Mouse (Mus musculus) layer of hippocampus, adult 2 months (tissue): ENCODE measurements around the gene Lrch1. TPM values are rescaled to one million over a fixed set of nuclear protein-coding genes. Genes with fewer than 3 reads are reported as not detected.

Experiments used
- DNase-seq, 2 experiments: peaks; one replicate each; pipeline ENCODE4 v3.0.0; 2022; ENCODE audit warnings: low spot score in 2 of 2
- H3K27ac ChIP-seq: fragments of 200-600 bp; 2 replicates; pipeline ENCODE4 v1.8.1; 2022
- H3K4me3 ChIP-seq: fragments of 200-600 bp; 2 replicates; pipeline ENCODE4 v1.8.1; 2022; ENCODE audit warnings: mild to moderate bottlenecking
- CTCF ChIP-seq: fragments of 200-600 bp; conservative IDR thresholded peaks from 2 replicates; pipeline ENCODE4 v1.8.1; 2022; ENCODE audit warnings: antibody characterized with exemption, mild to moderate bottlenecking, moderate library complexity
- total RNA-seq, 2 experiments: library from RNA; stranded (reverse); gene quantifications; 2 replicates each; pipeline ENCODE4 v1.2.3; 2021

The Lrch1 gene
- total RNA-seq, 2 experiments from 2014 or later = 17.5 to 24.7 TPM

- no peak for DNase-seq
- TF ChIP-seq CTCF = no peak
- H3K27ac ChIP-seq = 0 out of 2 replicates have a peak overlapping the region, but pooled peaks have one; percentile 14
- no peak overlapping the region for H3K4me3 ChIP-seq
Observed at GRCm38 (mm10) chr14:74972216-74972615, 24.5 kb upstream of the Lrch1 start.

- H3K4me3 ChIP-seq = no peak overlapping the region
- no peak for DNase-seq
- no peak for TF ChIP-seq CTCF
- no peak overlapping the region for H3K27ac ChIP-seq
Observed at GRCm38 (mm10) chr14:74963402-74963764, 15.7 kb upstream of the Lrch1 start.

- Histone ChIP-seq H3K4me3 (no peak overlapping the region), H3K27ac (no peak overlapping the region)
- no peak for DNase-seq
- TF ChIP-seq CTCF = no peak
Observed at GRCm38 (mm10) chr14:74962713-74963401, 15.2 kb upstream of the Lrch1 start.

- DNase-seq = no peak
- Histone ChIP-seq H3K4me3 (no peak overlapping the region), H3K27ac (no peak overlapping the region)
- TF ChIP-seq CTCF = no peak
Observed at GRCm38 (mm10) chr14:74960568-74960967, 12.9 kb upstream of the Lrch1 start.

GRCm38 (mm10) chr14:74956702-74957101, 9.0 kb upstream of the Lrch1 start:
- no peak for TF ChIP-seq CTCF
- DNase-seq = no peak
- no peak overlapping the region for H3K4me3 ChIP-seq
- H3K27ac ChIP-seq = no peak overlapping the region

GRCm38 (mm10) chr14:74956234-74956633, 8.6 kb upstream of the Lrch1 start:
- Histone ChIP-seq H3K27ac (no peak overlapping the region), H3K4me3 (no peak overlapping the region)
- no peak for DNase-seq
- TF ChIP-seq CTCF = no peak

GRCm38 (mm10) chr14:74948426-74949240, 957 bp upstream of the Lrch1 start:
- peak; percentile 56 to 70 for DNase-seq
- TF ChIP-seq CTCF = peak; percentile 94
- Histone ChIP-seq H3K27ac (peak overlapping the region; percentile 96), H3K4me3 (peak overlapping the region; percentile 94; the same call in 1 of the 2 replicates)

GRCm38 (mm10) chr14:74948014-74948396, 329 bp upstream of the Lrch1 start:
- peak overlapping the region; percentile 96 for H3K27ac ChIP-seq
- TF ChIP-seq CTCF = no peak
- DNase-seq = no peak
- peak overlapping the region; percentile 94 for H3K4me3 ChIP-seq

- Histone ChIP-seq H3K4me3 (peak overlapping the region; percentile 94), H3K27ac (peak overlapping the region; percentile 96)
- no peak; the same call in 1 of the 2 replicates for TF ChIP-seq CTCF
- peak; percentile 72 to 77 for DNase-seq
Observed at GRCm38 (mm10) chr14:74946751-74947375, 813 bp downstream of the Lrch1 start.

GRCm38 (mm10) chr14:74946321-74946750, 1.3 kb downstream of the Lrch1 start:
- peak overlapping the region; percentile 94 for H3K4me3 ChIP-seq
- DNase-seq = no peak
- no peak for TF ChIP-seq CTCF
- peak overlapping the region; percentile 96 for H3K27ac ChIP-seq

- TF ChIP-seq CTCF = no peak
- Histone ChIP-seq H3K27ac (peak overlapping the region; percentile 96; the same call in 1 of the 2 replicates), H3K4me3 (peak overlapping the region; percentile 94)
- DNase-seq = no peak
Observed at GRCm38 (mm10) chr14:74945266-74946215, 2.1 kb downstream of the Lrch1 start.

GRCm38 (mm10) chr14:74944128-74944755, 3.4 kb downstream of the Lrch1 start:
- no peak overlapping the region for H3K27ac ChIP-seq
- H3K4me3 ChIP-seq = no peak overlapping the region
- TF ChIP-seq CTCF = no peak
- DNase-seq = no peak
